Mouse (Mus musculus) lung, postnatal 36 days (tissue): ENCODE measurements around the gene Gria4.
"Not testable (repeated sequence)": the region's sequence is repeated elsewhere in the genome, so short reads cannot be mapped to it uniquely, and the experiment has no call there.

ENCODE experiments used
- DNase-seq: peaks from one replicate; pipeline ENCODE4 v3.0.0; 2022; ENCODE audit warnings: mixed read lengths

Gria4 gene

GRCm38 (mm10) chr9:4555415-4555959, 240.5 kb downstream of the Gria4 start:
- no peak for DNase-seq

DNA sequence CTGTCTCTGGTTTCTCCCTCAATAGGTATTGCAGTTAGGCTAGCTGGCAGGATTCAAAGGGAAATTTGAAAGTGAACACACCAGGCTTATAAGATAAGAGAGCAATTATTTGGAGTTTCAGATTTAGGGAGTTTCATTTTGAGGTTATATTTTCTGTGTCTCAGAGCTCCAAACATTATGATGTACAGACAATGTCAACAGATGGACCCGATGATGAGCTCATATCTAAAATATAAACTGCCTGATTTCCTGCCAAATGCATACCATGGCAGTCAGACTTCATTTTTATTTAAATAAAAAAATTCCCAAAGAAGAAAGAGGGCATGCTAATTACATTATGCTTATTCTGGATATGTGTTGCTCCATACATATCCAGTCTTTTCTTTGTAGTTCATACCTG, 256.8 kb downstream of the Gria4 start:
- DNase-seq = no peak

GRCm38 (mm10) chr9:4536514-4537150, 259.4 kb downstream of the Gria4 start:
- DNase-seq = no peak

DNA sequence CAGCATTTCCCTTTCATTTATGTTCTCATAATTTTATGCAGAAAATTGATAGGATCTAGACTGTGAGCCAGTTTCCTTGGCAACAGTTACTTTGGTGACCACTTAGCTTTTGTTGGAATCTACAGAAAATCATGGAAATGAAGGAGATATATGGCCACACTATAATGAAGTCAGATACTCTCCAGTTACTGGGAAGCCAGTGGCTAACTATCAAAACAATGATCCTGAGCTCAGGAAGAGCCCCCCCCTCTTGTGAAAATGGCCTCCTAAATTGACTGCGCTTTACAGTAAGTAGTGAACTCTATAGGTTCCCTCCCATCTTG, 281.5 kb downstream of the Gria4 start:
- no peak for DNase-seq

- no peak for DNase-seq
Observed at GRCm38 (mm10) chr9:4513796-4514562, 282.1 kb downstream of the Gria4 start.

- DNase-seq = no peak
Observed at GRCm38 (mm10) chr9:4506086-4506485, 289.9 kb downstream of the Gria4 start.

GRCm38 (mm10) chr9:4505087-4505486, 290.9 kb downstream of the Gria4 start:
- no peak for DNase-seq

DNA sequence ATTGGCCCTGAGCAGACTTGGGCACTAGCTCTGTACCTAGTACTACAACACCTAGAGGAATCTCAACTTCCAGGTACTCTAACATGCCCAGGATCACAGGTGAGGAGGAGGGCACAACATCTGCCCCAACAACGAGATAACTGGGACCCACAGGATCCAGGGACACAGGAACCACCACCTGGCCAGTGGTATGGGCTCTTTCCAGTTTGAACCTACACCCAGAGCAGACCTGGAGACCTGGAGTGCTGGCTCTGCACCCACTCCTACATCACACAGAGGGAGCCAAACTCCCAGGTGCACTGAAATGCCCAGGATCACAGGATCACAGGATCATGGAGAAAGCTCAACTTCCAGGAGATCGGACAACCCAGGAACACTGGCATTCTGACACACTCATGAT, 309.6 kb downstream of the Gria4 start:
- no peak for DNase-seq

DNA sequence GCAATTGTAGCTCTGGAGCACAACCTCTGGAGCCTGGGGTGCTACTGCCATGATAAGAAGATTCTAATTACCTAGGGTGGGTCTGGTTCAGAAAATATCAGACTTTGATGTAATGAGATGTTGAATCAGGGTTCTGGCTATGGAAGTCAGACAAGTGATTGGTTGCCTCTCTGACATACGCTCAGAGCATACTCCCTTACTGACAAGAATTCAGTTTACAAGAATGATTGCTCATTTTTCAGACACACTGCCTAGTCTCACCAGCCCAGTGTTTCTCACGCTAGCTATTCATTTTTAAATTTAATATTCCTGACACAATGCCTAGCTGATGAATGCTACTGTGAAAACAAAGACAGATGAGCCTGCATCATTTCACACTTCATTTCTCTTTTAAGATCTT, 311.5 kb downstream of the Gria4 start:
- no peak for DNase-seq

GRCm38 (mm10) chr9:4470791-4471190, 325.2 kb downstream of the Gria4 start:
- no peak for DNase-seq

GRCm38 (mm10) chr9:4459456-4460070, 336.5 kb downstream of the Gria4 start:
- no peak for DNase-seq

DNA sequence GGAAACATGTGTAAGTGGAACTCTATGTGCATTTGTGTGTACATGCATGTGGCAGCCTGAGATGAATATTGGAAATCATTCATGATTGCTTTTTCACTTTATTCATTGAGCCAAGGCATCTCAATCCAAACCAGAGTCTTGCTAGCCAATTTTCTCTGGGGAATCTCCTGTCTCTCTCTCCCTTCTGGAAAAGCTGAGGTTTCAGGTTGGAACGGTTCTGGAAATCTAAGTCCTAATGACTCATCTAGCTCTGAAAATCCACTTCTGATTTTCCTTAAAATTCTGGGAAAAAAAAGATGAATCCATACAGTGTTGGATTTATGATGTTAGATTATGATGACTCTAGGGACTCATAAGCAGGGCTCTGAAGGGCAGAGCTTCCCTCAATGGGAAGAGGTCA, 337.8 kb downstream of the Gria4 start:
- DNase-seq = no peak

- no peak for DNase-seq
Observed at GRCm38 (mm10) chr9:4457644-4458043, 338.4 kb downstream of the Gria4 start.

DNA sequence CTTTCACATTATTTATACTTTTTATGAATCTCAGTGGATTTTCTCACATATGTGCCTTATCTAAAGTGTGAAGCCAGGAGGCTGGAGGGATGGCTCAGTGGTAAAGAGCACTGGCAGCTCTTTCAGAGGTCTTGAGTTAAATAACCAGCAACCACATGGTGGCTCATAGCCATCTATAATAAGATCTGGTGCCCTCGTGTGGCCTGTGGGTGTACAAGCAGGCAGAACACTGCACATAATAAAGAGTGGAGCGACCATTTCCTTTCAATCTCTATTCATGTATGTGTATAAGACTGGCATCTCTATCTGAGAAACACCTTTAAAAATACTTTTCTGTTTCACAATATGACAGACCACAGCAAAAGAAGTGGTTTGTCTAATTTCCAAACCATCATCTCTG, 353.1 kb downstream of the Gria4 start:
- peak; percentile 53 for DNase-seq

GRCm38 (mm10) chr9:4400801-4401200, 395.2 kb downstream of the Gria4 start:
- DNase-seq = not testable (repeated sequence)

DNA sequence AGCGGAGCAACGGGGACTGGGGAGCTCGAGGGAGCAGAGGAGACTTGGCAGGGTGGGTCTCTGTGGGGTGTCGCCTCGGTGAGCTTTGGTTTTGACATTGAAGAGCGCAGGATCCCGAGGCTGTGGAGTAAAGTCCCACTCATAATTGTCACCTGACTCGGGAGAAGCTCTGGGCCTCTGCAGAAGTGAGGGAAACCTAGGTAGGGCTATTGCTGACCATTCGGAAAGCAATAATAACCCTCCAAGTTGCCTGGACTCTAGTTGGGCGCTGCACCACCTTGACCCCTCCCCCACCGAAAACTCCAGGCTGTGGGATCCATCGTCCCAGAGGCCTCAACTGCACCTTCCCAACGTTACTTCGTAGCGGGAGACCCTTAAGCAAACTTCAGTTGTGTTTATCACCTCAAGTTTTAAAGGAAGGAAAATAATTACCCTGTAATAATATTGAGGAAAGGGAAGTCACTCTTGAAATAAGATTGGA, 419.4 kb downstream of the Gria4 start:
- peak; percentile 20 for DNase-seq

GRCm38 (mm10) chr9:4375828-4376639, 420.0 kb downstream of the Gria4 start, which contains the start of gene Msantd4:
TSS of gene Msantd4 (plus strand) at chr9:4376562.
- peak; percentile 100 for DNase-seq
